Mouse (Mus musculus) heart, embryonic 14.5 days (tissue): ENCODE measurements around the gene Gmeb1. TPM values are rescaled to one million over a fixed set of nuclear protein-coding genes. Genes with fewer than 3 reads are reported as not detected.

Experiments
- ATAC-seq: fragments of 200-750 bp; cut with Nextera tagmentation; 2 replicates; pipeline ENCODE4 v1.8.0; 2017; ENCODE audit warnings: low read depth, moderate TSS enrichment; ENCODE audit not compliant: insufficient number of reproducible peaks, insufficient read depth, low FRiP score
- H3K27ac ChIP-seq, 2 experiments: fragments of 200-500 bp in 1 of 2; fragments of 300-500 bp in 1 of 2; sonication (generic) in 1 of 2; replicated peaks in 1 of 2; 2 replicates each; pipeline ENCODE4 v1.5.1; 2012 to 2014; ENCODE audit warnings: low read depth in 2 of 2, low read length in 2 of 2, control low read depth in 1 of 2, mild to moderate bottlenecking in 1 of 2, mixed read lengths in 1 of 2; ENCODE audit not compliant: control insufficient read depth in 1 of 2, insufficient read depth in 1 of 2
- H3K27me3 ChIP-seq: fragments of 300-500 bp; sonication (generic); 2 replicates; pipeline ENCODE4 v1.6.1; 2014; ENCODE audit warnings: mild to moderate bottlenecking, low read length, control low read depth; ENCODE audit not compliant: control insufficient read depth, insufficient read depth
- H3K36me3 ChIP-seq: fragments of 300-500 bp; sonication (generic); 2 replicates; pipeline ENCODE4 v1.6.1; 2014; ENCODE audit warnings: mild to moderate bottlenecking, control low read depth, low read length, mixed read lengths; ENCODE audit not compliant: control insufficient read depth, insufficient read depth
- H3K4me1 ChIP-seq, 2 experiments: fragments of 200-500 bp in 1 of 2; fragments of 300-500 bp in 1 of 2; sonication (generic) in 1 of 2; 2 replicates each; pipeline ENCODE4 v1.6.1; 2012 to 2014; ENCODE audit warnings: low read length in 2 of 2, control low read depth in 1 of 2, mixed read lengths in 1 of 2; ENCODE audit not compliant: control insufficient read depth in 2 of 2, insufficient read depth in 2 of 2
- H3K4me2 ChIP-seq: fragments of 300-500 bp; sonication (generic); 2 replicates; pipeline ENCODE4 v1.6.1; 2014; ENCODE audit warnings: mild to moderate bottlenecking, low read length
- H3K4me3 ChIP-seq, 2 experiments: fragments of 200-500 bp in 1 of 2; fragments of 300-500 bp in 1 of 2; sonication (generic) in 1 of 2; 2 replicates each; pipeline ENCODE4 v1.5.1; 2012 to 2014; ENCODE audit warnings: low read length in 2 of 2, mild to moderate bottlenecking in 2 of 2, control low read depth in 1 of 2, low read depth in 1 of 2, moderate library complexity in 1 of 2; ENCODE audit not compliant: control insufficient read depth in 1 of 2, insufficient read depth in 1 of 2
- H3K9ac ChIP-seq: fragments of 300-500 bp; sonication (generic); 2 replicates; pipeline ENCODE4 v1.6.1; 2014; ENCODE audit warnings: mild to moderate bottlenecking, low read length
- H3K9me3 ChIP-seq: fragments of 300-500 bp; sonication (generic); 2 replicates; pipeline ENCODE4 v1.6.1; 2016; ENCODE audit warnings: low read length, control low read depth; ENCODE audit not compliant: control insufficient read depth
- WGBS: fragments of 180-500 bp; shearing (Covaris S2); extraction: QIAGEN DNeasy Blood & Tissue Kit; methylation state at CpG from one replicate; pipeline ENCODE4 v1.1.7; 2014; 5-methylcytosine and 5-hydroxymethylcytosine counted together
- polyA plus RNA-seq: library from polyadenylated mRNA; unstranded; fragments of >200 nt; fragmentation: Nextera tagmentation; extraction: Ambion mirVana; gene quantifications from 2 replicates; pipeline ENCODE4 v1.2.1, GENCODE M21; 2014

The Gmeb1 gene
- polyA plus RNA-seq, 1 experiment from 2014 or later, result 25.8 TPM

DNA sequence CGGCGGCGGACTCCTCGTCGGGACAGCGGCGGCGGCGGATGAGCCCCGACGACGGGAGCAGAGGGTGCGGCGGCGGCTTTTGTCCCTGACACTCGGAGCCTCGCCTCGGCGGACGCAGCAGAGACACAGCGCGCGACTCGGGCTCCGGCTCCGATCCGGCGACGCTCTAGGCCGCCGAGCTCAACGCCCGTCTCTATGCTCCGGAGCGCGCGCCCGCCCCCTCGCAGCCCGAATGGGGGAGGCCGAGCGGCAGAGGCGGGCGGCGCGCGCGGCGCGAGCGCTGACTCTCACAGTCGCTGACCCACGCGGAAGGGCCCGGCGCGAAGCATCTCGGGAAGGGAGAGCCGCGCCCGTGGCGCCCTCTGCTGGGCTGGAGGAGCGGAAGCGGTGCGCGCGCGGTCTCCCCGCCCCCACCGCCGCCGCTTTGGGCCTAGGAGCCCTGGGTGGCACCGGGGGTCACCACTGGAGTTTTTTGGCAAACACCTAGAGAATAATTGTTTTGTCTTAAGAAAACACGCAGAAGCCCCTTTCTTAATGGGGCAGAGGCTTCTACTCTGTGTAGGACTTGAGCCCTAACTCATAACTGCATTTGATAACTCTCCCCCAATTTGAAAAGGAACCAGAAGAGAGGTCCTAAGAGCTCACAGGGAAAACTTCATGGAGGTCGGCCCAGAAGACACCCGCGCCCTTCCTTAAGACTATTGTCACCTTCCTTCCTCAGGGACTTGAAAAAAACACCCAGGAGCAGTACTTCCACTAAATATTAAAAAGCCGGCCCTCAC, 49.3 kb downstream of the Gmeb1 start, which contains the start of gene Ythdf2:
Gene Ythdf2 (minus strand): TSS at position 351 of the 782 bp plus-strand sequence.
- WGBS, result 2% methylated on average over 67 of the region's 78 CpGs

DNA sequence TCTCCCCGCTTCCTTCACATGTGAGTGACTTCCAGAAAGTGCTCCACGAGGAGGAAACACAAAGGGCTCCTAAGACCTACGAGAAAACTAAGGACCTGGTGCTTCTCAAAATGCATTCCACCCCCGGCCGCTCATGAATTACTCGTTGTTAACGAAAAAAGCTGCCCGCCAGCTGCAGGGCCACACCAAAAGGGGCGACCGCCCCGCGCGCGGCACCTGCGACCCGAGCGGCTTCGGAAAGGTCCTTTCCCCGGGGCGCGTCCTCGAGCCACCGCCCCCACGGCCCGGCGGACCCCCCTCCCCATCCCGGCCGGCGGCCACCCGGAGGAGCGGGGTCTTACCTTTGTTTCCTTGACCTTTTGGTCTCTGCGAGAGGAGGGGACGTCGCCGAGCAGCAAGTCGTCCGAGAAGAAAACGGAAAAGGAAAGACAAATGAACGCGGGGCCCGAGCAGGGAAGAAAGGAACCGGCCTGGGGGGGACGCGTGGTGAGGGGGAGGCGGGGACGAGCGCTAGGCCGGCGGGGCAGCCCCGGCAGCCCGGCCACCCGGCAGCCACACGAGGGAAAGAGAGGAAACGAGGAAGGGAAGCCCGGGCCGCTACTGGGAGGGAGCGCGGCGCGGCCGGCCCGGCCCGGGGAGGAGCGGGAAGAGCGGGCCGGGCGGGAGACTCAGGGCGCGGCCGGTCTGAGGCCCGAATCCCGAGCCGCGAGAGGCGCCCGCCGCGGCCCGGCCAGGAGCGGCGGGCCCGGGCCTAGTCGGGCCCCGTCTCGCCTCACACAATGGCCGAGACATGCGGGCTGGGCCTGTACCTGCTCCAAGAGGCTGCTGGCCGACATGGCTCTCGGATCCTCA, 50.1 kb downstream of the Gmeb1 start:
- H3K36me3 ChIP-seq, result peaks cover 36% of the 10 kb centered on the region
- H3K9ac ChIP-seq, result peak overlapping the region; percentile 99
- peak overlapping the region; percentile 80 for H3K4me2 ChIP-seq
- no peaks in the 10 kb centered on the region for H3K9me3 ChIP-seq
- peak; percentile 59 for ATAC-seq
- peaks cover 2 to 17% of the 10 kb centered on the region in 2 experiments; a peak in 3 of 4 replicates for H3K4me1 ChIP-seq
- peak overlapping the region; percentile 89 to 93 for H3K27ac ChIP-seq
- no peaks in the 10 kb centered on the region for H3K27me3 ChIP-seq
- peak overlapping the region; percentile 86 to 99 for H3K4me3 ChIP-seq
- under 1% methylated on average over 84 of the region's 89 CpGs for WGBS

More for the DNA sequence above, 49.3 kb downstream of the Gmeb1 start, which contains the start of gene Ythdf2:
- Histone ChIP-seq H3K36me3 (peaks cover 31% of the 10 kb centered on the region), H3K4me3 (peak within 1 kb of the TSS; percentile 86 to 99), H3K27me3 (no peaks in the 10 kb centered on the region), H3K9me3 (no peaks in the 10 kb centered on the region), H3K27ac (peak within 1 kb of the TSS; percentile 89 to 93), H3K4me1 (peaks cover 2 to 17% of the 10 kb centered on the region in 2 experiments; a peak in 3 of 4 replicates), H3K9ac (peak within 1 kb of the TSS; percentile 99), H3K4me2 (peak within 1 kb of the TSS; percentile 80)
- peak; percentile 98 for ATAC-seq

DNA sequence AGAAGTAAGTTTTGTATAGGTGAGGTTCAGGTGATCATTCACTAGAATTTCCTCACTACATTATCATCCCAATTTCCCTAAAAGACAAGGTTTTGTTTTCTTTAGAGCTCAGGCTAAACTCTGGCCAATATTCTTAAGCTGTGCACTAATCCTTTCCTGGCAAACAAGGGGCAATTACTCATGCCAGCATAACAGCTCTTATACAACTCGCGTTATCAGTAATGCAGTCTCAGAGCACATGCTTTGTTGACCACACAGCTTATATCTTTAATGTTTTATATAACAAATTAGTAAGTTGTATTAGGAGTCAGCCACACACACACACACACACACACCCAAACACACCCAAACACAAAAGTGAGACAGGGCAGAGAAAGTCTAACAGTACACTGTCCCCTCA, 51.1 kb downstream of the Gmeb1 start:
- H3K4me2 ChIP-seq, result peak overlapping the region; percentile 80
- peaks cover 2 to 17% of the 10 kb centered on the region in 2 experiments; a peak in 3 of 4 replicates for H3K4me1 ChIP-seq
- no peaks in the 10 kb centered on the region for H3K27me3 ChIP-seq
- no peak overlapping the region for H3K27ac ChIP-seq
- H3K4me3 ChIP-seq, result peak overlapping the region; percentile 86 to 99; a peak in 3 of 4 replicates
- no peak for ATAC-seq
- H3K36me3 ChIP-seq, result peaks cover 46% of the 10 kb centered on the region
- peak overlapping the region; percentile 99 for H3K9ac ChIP-seq
- H3K9me3 ChIP-seq, result no peaks in the 10 kb centered on the region
- 34% methylated on average over 2 of the region's 2 CpGs for WGBS

DNA sequence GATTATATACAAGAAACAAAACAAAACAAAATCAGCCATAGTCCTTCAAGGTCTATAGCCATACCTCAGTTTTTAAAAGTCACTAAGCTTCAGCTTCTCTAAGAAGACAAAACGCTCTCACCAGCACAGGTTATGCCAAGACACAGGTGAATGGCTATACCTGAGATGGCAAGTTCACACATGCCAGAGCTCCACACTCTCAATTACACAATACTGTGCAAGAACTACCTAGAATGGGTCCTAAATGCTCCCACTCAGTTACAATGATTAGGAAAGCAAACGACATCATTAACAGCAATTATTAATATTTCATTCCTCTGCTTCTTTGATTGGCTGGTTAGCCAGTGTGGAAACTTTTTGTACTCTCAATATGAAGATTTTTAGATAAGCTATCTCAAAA, 52.1 kb downstream of the Gmeb1 start:
- no peak overlapping the region for H3K4me3 ChIP-seq
- H3K27me3 ChIP-seq, result no peaks in the 10 kb centered on the region
- ATAC-seq, result no peak
- 91% methylated on average over 2 of the region's 2 CpGs for WGBS
- peaks cover 56% of the 10 kb centered on the region for H3K36me3 ChIP-seq
- no peak overlapping the region for H3K9ac ChIP-seq
- H3K27ac ChIP-seq, result no peak overlapping the region
- H3K4me1 ChIP-seq, result peaks cover 2 to 17% of the 10 kb centered on the region in 2 experiments; a peak in 3 of 4 replicates
- no peaks in the 10 kb centered on the region for H3K9me3 ChIP-seq
- no peak overlapping the region for H3K4me2 ChIP-seq

DNA sequence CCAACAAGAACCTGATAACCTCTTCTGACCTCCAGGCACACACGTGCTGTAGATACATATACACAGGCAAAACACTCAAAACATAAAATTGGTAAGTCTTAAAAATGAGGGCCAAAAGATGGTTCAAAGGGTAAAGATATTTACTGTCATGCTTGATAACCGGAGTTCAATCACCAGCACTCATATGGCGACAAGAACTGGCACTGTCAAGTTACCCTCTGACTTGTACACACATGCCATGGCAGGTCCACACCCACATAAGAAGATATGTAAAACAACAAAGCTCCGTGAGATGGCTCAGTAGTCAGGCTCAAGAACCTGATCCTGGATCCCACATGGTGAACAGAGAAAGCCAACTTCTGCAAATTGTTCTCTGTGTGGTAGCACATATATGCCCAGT, 54.1 kb downstream of the Gmeb1 start:
- Histone ChIP-seq H3K4me2 (no peak overlapping the region), H3K4me1 (peaks cover 0 to 17% of the 10 kb centered on the region in 2 experiments; a peak in 2 of 4 replicates), H3K27me3 (no peaks in the 10 kb centered on the region), H3K27ac (no peak overlapping the region), H3K4me3 (no peak overlapping the region), H3K9me3 (no peaks in the 10 kb centered on the region), H3K36me3 (peaks cover 77% of the 10 kb centered on the region), H3K9ac (no peak overlapping the region)
- no peak for ATAC-seq
- WGBS, result 88% methylated on average over 4 of the region's 4 CpGs

DNA sequence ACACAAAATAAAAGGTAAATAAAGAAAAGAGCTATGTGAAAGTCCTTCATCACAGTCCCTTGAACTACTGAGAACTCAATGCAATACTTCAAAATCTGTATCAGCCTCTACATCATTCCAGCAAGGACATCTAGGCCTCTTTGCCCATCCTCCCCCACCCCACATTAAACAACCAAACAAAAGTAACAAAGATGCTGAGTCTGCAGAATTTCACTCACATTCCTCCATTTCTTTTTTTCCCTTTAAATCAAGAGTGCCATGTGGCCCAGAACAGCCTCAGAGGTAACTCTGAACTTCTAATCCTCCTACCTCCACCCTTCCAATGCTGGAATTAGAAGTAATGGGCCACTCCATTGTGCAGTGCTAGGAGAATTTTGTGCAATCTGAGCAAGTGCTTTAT, 62.6 kb downstream of the Gmeb1 start:
- Histone ChIP-seq H3K36me3 (peaks cover 69% of the 10 kb centered on the region), H3K4me2 (no peak overlapping the region), H3K4me1 (peaks cover 0 to 29% of the 10 kb centered on the region in 2 experiments; a peak in 2 of 4 replicates), H3K27me3 (no peaks in the 10 kb centered on the region), H3K27ac (0 out of 4 replicates have a peak overlapping the region, but pooled peaks of 1 of the 2 experiments have one; percentile 19), H3K9me3 (no peaks in the 10 kb centered on the region), H3K4me3 (no peak overlapping the region), H3K9ac (no peak overlapping the region)
- no peak for ATAC-seq

DNA sequence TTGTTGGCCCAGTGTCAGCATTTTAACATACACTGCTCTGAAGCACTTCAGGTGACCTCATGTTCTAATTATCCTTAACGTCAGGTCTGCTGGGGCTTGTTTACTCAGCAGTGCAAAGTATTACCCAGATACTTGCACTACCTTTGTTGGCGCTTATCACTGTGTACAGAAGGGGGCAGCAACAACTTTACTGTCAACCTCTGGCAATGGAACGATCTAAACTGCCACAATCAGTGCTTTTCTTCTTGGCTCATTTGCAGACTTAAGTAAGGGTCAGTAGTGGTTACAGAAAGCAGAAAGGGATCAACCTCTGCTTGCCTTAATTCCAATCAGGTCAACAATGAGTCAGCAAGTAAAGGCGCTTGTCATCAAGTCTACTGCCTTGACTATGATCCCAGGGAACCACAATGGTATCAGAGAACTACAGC, 63.1 kb downstream of the Gmeb1 start:
- Histone ChIP-seq H3K27me3 (no peaks in the 10 kb centered on the region), H3K4me1 (peaks cover 0 to 29% of the 10 kb centered on the region in 2 experiments; a peak in 2 of 4 replicates), H3K27ac (0 out of 4 replicates have a peak overlapping the region, but pooled peaks of 1 of the 2 experiments have one; percentile 19), H3K36me3 (peaks cover 68% of the 10 kb centered on the region), H3K9me3 (no peaks in the 10 kb centered on the region), H3K9ac (no peak overlapping the region), H3K4me3 (no peak overlapping the region), H3K4me2 (no peak overlapping the region)
- 45% methylated on average over 4 of the region's 4 CpGs for WGBS
- ATAC-seq, result no peak
